Mouse (Mus musculus) activated CD4-positive, CD25-positive, alpha-beta regulatory T cell, adult 4 months (primary cell): Measurements from ENCODE around the gene Mamdc2. TPM values are rescaled to one million over a fixed set of nuclear protein-coding genes. Genes with fewer than 3 reads are reported as not detected.
"Not testable (repeated sequence)": the region's sequence is repeated elsewhere in the genome, so short reads cannot be mapped to it uniquely, and the experiment has no call there.

Experiments
- ATAC-seq: one replicate; pipeline ENCODE4 v1.8.0; 2017
- polyA plus RNA-seq, 2 experiments: library from polyadenylated mRNA; unstranded; fragments of 100-300 nt; shearing (Covaris generic); gene quantifications; one replicate each; pipeline ENCODE4 v1.2.1; 2017

Gene Mamdc2
- not detected for polyA plus RNA-seq

DNA sequence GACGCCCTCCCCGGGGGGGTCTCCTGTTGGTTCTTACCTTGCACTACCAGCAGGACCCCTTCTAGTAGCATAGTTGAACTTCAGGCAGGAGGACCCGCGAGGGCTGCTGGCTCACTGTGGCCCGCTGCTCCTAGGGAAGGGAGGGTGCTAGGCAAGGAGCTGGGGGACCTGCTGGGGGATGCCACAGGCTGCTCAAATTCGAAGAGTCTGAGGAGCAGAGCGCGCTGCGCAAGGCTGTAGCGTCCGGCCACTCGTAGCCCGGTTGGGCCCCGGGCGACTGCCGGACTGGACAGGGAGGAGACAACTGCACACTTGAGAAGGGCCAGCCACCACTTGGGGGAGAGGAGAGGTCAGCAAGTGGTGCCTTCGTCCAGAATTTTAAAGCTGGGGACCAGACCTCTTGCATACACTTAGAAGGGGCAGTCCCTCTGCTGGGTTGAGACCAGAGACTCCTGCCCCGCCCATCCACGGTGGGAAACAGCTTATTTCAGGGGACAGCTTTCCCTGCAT lies at the start of gene Mamdc2:
Mamdc2 (minus strand) TSS at position 455 of the 510 bp plus-strand sequence.
- no peak for ATAC-seq

DNA sequence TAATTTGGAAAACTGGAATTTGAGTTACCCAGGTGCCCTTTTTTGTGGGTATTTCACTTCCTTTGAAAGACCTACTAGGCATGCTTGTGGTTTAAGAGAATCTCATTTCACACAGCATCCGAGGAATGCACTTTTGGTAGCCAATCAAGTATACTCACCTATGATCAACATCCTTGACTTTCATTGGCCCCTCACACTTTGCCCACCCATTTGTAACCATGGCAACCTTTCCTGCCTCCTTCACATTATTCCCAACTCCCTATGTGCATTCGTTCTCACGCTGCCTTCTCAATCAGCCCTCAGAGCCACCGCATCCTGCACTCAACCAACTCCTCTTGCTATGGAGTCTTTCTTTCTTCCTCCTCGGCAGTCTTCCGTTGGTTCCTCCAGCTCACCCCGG lies 49.8 kb upstream of the Mamdc2 start:
- ATAC-seq: no peak

DNA sequence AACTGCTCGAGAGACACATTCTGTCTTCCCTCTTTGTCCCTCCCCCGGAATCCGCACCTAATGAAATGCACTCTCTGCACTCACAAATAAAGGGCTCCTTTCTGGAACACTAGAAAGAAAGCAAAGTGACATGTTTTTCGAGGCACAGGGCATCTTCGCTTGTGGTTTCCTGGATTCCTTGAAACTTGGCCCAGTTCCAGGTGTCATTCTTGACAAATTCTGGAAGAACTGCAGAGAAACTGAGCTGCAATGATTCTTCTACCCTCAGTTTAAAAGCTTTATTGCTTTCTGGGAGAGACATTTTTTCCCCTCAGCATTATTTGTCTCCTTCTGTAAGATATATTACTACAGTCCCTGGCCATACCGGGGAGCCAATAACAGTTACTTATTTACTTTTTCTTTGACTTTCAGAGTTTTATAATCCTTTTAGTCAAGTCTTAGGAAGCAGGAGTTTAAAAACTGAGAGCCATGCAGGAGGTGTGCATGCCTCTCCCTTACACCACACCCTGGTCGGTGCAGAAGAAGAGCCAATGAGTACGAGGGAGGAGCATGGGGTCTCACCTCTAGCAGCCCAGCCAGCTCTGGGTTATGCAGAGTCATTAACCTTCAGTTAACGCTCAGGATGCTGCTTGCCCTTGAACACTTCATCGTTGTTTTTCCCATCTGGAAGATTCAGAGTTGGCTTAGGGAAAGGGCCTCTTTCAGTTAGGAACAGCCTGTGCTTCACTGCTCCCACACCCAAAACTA lies 49.1 kb upstream of the Mamdc2 start:
- ATAC-seq: no peak

DNA sequence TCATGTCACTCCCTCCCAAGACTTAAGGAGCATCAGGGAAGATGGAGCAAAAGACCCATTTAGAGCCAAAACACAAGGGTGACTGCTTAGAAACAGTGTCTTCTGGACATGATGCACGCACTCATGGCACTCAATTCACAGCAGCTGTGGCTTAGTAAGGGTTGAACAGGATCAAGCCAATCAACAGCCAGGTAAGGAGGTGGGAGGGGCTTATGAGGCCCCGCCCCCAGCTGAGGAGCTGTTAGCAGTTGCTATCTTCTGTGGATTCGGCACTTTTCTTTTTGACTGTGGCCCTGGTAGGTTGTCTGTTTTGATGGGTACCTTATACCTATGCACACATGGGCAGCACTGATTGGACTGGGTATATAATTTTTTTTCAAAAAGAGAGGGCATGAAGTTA lies 48.3 kb upstream of the Mamdc2 start:
- ATAC-seq: no peak

DNA sequence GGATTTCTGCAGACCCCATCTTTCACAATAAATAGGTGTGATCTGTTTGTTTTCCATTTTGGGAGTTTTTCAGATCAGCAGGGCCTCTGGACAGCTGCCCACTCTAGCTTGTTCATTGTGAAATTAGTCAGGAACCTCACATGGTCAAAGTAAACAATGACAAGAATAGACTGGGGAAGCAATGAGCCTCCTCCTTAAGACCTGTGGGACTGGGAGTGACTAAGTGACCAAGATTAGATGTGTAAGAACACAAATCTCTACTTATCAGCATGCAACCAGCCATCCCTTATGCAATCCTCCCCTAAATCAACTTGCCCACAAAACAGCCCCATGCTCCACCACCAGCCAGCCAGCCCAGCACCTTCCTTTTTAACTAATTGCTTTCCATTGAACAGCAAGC lies 44.4 kb upstream of the Mamdc2 start:
- ATAC-seq: no peak

DNA sequence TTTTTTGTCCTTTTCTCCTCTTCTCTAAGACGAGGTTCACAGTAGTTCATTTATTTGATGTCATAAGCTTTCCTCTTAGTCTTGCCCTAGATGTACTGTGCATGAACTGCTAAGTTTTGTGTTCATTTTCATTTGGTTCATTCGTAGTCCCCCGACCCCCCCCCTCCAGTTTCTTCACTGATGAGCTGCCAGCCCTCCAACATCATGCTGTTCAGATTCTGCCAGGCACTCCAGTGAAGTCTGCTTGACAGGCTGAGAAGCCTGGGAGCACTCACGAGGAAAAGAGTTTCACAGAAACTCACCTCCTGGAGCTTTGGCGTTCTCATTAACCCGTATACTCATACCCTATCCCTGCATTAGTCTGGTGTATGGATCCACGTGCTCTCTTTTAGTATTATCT lies 42.5 kb upstream of the Mamdc2 start:
- not testable (repeated sequence) for ATAC-seq

DNA sequence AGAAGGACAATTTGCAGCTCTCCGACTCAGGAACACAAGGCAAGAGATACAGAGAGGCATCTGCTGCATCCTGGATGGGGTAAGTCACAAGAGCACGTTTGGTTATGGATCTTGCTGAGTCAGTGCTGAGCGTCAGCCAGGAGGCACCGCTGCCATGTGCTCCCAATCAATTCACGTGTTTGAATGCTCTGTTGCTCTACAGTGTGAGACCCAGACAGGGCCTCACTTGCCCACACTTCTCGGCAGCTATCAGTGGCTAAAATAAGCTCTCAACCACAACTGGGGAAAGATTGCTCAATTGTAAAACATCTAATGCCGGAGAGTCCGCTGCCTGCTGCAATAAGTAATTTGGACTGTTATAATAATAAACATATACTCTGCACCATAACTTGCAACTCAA lies 41.5 kb upstream of the Mamdc2 start:
- no peak for ATAC-seq

DNA sequence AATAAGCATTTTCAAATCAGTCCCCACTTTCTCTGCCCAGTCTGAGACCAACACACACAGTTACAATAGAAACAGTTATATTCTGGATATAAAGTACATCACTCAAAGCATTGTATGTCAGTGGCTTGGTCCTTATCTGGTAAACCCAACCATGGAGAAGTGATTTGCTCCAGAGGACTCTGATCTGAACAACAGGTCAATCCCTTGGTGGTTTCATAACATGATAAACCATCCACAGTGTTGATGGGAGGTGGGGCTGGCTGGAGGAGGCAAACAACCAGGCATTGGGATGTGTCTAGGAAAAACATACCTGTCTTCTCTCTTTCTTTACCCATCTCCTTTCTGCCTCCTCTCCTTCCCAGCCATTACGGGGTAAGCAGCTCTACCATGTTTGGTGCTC lies 39.2 kb upstream of the Mamdc2 start:
- no peak for ATAC-seq

DNA sequence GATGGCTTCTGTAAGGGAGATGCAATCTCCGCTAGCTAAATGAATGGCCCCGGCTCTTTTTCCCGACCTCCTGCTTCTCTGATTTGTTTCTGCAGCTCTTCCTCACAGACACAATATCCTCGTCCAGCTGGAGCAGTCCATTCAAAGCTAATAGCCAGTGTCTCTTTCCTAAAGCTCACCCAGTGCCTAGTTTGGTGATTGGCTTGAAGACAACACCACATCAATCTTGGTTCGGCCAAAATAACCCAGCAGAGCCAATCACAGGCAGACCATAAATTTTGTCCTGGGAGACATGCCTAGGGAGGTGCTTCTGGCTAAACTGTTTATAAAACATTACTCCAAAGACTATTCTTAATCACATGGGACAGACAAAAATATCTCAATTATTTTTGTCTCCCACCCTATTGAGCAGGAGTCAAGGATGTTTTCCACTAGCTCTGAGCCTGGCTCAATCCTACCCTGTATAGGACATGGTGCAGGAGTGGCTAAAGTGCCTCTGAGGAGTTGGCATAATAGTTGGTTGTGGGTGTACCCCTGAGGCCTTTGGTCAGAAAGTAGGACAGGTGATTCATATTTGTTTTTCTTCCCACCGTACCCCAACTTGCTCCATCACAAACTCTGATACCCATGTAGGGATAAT lies 38.5 kb upstream of the Mamdc2 start:
- ATAC-seq: no peak

DNA sequence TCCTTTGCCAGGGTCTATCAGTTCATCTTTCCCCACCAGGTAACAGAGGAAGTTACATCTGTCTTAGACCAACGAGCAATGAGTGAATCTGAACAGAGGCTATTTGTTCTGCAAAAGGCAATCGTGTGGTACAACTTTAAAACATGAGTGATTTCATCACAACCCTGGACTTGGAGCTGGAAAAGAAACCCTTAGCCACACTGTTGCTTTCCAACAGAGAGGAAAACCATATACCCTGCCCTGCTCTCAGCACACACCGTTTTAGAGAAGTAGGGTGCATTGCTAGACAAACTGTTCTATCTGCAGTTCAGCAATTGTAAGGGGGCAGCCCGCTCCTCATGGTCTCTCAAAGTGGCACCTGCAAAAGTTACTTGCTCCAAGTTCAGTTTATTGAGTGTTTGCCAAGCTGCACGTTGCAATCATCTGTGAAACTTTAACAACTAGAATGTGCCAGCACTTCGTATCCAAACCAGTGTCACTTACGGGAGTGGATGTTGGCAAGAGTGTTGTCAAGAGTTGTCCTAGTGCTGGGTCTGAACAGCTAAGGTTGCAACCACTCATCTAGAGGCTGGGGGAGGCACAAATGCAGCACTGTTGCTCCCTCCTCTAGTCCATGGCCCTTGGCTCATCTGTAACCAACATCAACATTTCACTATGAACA lies 37.8 kb upstream of the Mamdc2 start:
- no peak for ATAC-seq

DNA sequence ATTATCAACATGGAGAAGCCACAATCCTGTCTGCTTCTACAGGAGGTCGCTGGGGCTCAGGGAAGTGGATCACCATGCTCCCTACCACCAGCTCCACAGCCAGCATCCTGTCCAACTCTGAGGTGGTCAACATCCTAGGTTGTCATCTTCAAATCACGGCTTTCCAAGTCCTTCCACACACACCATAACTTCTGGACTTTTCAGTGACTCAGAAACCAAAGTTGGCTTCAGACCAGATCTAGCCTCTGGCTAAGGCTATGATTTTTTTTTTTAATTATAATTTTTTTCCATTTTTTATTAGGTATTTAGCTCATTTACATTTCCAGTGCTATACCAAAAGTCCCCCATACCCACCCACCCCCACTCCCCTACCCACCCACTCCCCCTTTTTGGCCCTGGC lies 34.3 kb upstream of the Mamdc2 start:
- ATAC-seq: not testable (repeated sequence)

DNA sequence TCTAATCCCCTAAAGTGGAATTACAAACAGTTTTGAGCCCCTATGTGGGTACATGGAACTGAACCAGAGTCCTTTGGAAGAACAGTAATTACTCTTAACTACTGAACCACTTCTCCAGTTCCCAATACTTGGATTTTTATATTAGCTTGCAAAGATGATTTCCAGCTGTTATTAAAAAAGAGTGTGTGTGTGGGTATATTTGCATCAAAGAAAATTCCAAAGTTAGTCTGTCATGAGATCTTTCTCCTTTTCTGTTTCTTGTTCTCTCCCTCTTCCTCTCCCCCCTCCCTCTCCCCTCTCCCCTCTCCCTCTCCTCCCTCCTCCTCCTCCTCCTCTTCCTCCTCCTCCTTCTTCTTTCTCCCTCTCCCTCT lies 31.3 kb upstream of the Mamdc2 start:
- ATAC-seq: no peak

DNA sequence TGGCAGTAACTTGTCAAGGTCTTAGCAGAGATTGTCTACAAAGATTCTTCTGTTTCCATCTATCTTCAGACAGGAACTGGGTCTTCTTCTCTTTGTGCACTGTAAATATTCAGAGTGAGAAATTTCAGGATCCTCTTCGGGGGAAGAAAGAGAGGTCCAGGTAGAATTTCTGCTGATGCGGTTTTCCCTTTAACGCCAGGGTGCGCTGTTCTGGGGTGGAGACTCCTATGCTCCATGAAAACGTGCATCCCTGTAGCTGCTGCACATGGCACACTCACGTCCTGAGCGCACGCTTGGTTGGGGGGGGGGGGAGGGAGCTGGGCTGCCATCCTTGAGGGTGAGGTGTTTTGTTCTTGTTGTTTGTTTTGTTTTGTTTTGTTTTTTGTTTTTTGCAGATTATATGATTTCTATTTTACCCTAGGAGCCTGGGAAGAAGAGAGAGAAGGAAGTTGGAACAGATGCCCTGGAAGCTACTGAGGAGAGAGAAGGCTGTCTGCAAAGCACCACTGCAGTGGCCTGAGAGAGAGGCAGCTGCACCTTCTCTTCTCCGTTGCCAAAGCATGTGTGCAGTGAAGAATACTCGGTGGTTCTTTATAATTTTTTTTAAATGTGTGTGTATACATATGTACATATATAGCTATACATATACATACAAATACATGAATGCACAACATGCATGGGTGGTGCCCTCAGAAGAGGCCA lies 30.8 kb upstream of the Mamdc2 start:
- no peak for ATAC-seq

DNA sequence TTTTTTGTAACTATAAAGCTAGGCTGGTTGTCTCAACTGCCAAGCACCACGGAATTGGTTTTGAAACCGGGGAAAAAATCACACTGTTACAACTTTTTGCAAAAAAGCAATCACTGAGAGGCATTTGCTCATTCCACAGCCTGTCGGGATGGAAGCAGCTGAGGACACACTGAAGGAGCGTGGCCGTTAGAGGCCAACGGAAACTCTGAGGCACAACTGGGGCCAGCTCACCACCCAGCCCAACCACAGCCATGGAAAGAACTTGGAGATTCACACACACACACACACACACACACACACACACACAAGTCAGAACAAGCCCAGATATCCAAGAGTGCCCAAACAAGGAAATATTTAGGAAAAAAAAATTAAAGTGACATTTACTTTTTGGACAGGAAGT lies 29.6 kb upstream of the Mamdc2 start:
- no peak for ATAC-seq

DNA sequence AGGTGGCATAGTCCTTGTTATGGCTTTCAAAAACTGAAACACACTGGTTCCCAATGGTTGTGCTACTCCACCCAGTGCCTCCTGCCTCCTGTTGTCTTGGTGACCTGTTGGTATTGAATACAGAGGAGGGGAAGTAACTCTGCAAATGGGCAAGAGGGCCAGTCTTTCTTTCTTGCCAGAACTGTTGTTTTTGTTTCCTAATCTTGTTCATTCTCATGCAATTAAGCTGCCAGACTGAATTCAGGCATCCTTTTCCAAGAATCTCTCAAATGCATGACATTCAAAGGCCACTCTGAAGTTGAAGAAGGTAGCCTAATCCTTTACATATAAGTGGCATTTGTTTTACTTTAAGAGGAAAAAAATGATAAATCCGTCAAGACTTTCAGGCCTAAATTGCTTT lies 19.6 kb upstream of the Mamdc2 start:
- ATAC-seq: no peak

DNA sequence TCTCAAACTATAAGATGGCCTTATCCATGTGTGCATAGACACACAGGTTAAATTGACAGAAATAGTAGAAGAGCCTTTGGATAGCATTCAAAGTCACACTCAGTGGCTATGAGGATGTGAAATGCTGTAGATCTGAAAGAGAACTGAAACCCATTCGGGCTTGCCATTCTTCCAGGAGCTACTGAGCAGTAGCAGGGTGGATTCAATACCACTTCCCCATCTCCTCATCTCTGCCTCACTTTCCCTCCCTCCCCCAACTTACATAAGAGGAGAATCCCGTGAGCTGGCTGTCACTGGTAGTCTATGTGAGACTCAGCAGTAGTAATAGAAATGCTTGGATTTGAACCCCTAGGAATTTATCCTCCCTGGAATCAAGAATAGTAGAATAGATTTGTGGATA lies 18.8 kb upstream of the Mamdc2 start:
- no peak for ATAC-seq

DNA sequence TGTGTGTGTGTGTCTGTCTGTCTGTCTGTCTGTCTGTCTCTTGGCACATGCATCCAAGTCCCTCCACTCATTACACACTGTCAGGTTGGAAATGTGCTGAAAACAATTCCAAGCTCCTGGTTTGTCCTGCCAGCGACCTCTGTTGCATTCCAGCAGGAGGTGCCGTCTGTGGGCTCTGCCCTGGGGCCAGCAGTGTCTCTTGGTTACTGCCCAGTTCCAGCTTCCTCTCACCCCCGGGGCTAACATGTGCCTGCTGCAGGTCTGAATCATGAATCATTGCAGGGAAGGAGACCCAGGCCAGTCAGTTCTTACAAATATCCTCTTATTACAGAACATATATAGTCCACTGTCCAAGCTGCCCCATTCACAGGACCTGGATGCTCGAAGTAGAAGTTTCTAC lies 9.2 kb upstream of the Mamdc2 start:
- no peak for ATAC-seq

DNA sequence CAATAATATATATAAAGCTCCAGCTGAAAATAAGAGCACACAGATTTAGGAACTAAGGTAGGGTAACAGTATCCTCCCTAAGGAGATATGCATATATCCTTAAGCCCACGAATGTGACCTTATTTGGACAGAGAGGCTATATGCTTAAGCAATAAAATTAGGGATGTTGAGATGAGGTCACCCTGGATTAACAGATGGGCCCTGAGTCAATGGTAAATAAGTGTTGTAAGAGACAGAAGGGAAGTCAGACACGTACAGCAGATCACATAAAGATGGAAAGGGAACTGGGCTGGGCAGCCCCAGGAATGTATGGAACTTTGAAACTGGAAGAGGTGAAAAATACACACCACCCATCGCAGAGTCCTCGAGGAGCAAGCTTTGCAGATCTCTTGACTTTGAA lies 3.1 kb upstream of the Mamdc2 start:
- no peak for ATAC-seq

DNA sequence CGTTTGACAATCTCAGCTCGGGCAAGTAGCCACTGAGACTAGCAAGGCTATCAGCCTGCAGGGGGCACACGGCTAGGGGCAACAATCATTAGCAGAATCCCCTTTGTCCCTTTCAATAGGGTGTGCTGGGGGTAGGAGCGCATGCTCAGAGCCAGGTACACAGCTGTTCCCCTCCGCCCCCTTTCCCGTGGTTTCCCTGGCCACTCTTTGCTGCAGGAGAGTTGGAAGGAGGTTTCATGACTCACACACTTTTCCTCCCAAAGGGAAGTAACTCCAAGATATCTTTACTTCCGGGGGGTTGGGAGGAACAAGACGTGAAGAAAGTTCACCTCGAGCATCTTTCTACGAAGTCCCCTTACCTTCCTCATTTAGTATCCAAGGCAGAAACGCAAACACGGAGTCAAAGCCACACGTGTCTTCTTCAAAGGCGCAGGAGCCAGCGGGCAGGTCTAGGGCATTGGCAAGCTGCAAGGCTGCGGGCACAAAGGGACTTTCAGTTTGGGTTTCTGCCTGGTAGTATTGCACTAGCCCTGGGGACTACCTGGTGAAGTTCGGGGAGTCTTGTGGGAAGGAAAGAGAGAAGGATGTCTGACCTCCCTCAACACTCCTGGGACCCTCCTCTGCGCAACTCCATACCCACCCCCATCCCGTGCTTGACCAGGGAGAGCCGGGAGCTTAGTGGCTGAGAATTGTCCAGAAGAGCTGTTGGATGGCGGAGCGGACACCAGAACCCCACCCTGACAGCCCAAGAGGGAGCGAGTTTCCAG lies 838 bp downstream of the Mamdc2 start:
- ATAC-seq: no peak

DNA sequence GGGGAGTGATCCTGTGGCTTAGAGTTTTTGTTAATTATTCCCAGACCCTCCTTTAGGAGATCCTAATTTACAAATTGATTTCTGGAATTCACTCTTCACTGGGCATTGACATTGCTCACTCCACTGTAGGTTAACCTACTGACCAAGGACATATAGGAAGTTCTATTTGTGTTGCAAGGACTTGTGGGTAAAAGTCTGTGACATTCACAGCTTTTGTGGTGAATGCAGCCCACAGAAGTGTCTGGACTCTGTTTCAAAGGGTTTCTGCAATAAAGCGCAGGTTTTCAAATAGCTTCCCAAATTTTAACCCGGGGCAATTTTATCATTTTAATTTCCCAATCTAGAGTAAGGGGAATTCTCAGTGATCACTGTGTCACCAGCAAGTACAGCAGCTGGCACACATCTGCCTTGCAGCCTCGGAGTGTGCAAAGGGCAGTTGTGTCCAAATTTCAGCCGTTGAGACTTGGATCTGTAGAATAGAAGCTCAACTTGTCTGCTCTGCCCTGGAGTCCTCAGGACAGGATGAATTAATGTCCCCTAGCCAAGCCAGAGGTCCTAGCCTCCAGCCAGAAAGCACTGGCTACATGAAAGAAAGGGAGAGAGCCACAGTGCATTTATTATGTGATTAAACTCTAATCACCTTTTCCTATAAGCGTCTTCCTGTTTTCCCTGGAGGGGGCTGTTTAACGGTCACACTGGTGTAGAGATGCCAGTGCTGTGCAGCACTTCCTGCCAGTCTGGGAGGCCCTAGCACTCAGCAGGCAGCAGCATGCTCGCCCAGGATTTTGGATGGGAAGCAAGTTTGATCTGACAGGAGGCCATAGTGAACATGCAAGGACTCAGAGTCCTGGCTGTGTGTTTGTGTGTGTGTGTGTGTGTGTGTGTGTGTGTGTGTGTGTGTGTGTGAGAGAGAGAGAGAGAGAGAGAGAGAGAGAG lies 3.1 kb downstream of the Mamdc2 start:
- ATAC-seq: no peak

DNA sequence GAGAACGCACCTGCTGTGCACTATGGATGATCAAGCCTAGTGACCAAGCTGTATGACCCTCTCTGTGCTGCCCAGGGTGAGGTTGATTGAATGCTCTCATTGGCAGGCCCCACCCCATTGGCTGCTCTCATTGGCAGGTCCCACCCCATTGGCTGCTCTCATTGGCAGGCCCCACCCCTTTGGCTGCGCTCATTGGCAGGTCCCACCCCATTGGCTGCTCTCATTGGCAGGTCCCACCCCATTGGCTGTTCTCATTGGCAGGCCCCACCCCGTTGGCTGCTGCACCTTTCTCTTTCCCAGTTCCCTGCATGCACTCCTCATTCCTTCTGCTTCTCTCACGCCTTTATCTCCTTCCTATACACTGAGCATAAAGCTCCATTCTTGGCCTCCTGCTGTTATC lies 12.5 kb downstream of the Mamdc2 start:
- ATAC-seq: no peak
